Mouse (Mus musculus) ES-Bruce4 (cell line): Measurements from ENCODE around the gene Arhgef17. TPM values are rescaled to one million over a fixed set of nuclear protein-coding genes. Genes with fewer than 3 reads are reported as not detected.

ENCODE experiments used
- H3K27ac ChIP-seq: 2 replicates; pipeline ENCODE4 v1.5.1; 2012; ENCODE audit warnings: low read length, inconsistent platforms; ENCODE audit not compliant: insufficient read depth
- H3K27me3 ChIP-seq: 2 replicates; pipeline ENCODE4 v1.6.1; 2012; ENCODE audit warnings: mild to moderate bottlenecking, low read length, inconsistent platforms; ENCODE audit not compliant: control insufficient read depth, poor library complexity, insufficient read depth, severe bottlenecking
- H3K36me3 ChIP-seq: 2 replicates; pipeline ENCODE4 v1.6.1; 2012; ENCODE audit warnings: inconsistent platforms, mild to moderate bottlenecking, low read length, moderate library complexity; ENCODE audit not compliant: control insufficient read depth, poor library complexity, insufficient read depth, severe bottlenecking
- H3K4me1 ChIP-seq: one replicate; pipeline ENCODE4 v1.8.1; 2011; ENCODE audit warnings: low read length; ENCODE audit not compliant: control insufficient read depth, insufficient read depth
- H3K4me3 ChIP-seq: 2 replicates; pipeline ENCODE4 v1.5.1; 2011; ENCODE audit warnings: low read depth, mild to moderate bottlenecking, low read length
- H3K9ac ChIP-seq: 2 replicates; pipeline ENCODE4 v1.6.1; 2012; ENCODE audit warnings: low read depth, mild to moderate bottlenecking, inconsistent platforms; ENCODE audit not compliant: poor library complexity, severe bottlenecking
- H3K9me3 ChIP-seq: replicated peaks from 2 replicates; pipeline ENCODE4 v1.6.1; 2012; ENCODE audit warnings: mild to moderate bottlenecking, low read length, inconsistent platforms; ENCODE audit not compliant: control insufficient read depth, poor library complexity, insufficient read depth, severe bottlenecking
- CTCF ChIP-seq: IDR thresholded peaks from one replicate; pipeline ENCODE4 v1.8.1; 2011; ENCODE audit warnings: low read depth, low read length
- EP300 ChIP-seq: IDR thresholded peaks from 2 replicates; pipeline ENCODE4 v1.6.1; 2011; ENCODE audit warnings: low read depth, low read length; ENCODE audit not compliant: insufficient read depth
- POLR2A ChIP-seq: IDR thresholded peaks from one replicate; pipeline ENCODE4 v1.8.1; 2011; ENCODE audit warnings: low read length; ENCODE audit not compliant: insufficient read depth
- polyA plus RNA-seq: library from polyadenylated mRNA; stranded (reverse); fragments of >200 nt; gene quantifications from 2 replicates; pipeline ENCODE4 v1.2.4, GENCODE M21; 2011; ENCODE audit warnings: low read depth; ENCODE audit not compliant: missing spikeins, insufficient read depth, insufficient read length

Gene Arhgef17
- polyA plus RNA-seq, 1 experiment = 21.0 TPM

- H3K9ac ChIP-seq = no peak overlapping the region
- no peaks in the 10 kb centered on the region for H3K27me3 ChIP-seq
- H3K36me3 ChIP-seq = no peaks in the 10 kb centered on the region
- TF ChIP-seq POLR2A = no peak
- TF ChIP-seq EP300 = no peak
- no peak for TF ChIP-seq CTCF
- no peak overlapping the region for H3K27ac ChIP-seq
- no peaks in the 10 kb centered on the region for H3K9me3 ChIP-seq
- no peak overlapping the region for H3K4me3 ChIP-seq
- peaks cover under 1% of the 10 kb centered on the region for H3K4me1 ChIP-seq
Measured at GRCm38 (mm10) chr7:100968874-100969659, 37.2 kb upstream of the Arhgef17 start.

DNA sequence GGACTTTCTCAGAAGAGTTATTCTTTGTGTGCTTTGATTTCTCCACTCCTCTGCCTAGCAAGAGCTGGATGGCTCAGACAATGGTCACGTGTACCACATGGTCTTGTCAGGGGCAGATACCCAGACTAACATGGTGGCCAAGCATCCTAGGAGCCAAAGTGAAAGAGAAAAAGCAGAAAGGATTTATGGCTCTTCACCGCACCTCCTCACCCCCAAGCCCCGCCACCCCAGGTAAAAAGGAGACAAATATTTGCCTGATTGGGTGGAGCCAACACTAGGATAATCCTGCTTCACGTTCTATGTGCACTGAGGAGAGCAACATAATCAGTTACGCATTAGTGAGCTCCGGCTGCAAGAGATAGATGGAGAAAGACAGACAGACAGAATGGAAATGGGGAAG lies 36.5 kb upstream of the Arhgef17 start:
- no peak overlapping the region for H3K4me3 ChIP-seq
- H3K27ac ChIP-seq = no peak overlapping the region
- no peaks in the 10 kb centered on the region for H3K9me3 ChIP-seq
- H3K36me3 ChIP-seq = no peaks in the 10 kb centered on the region
- no peak overlapping the region for H3K9ac ChIP-seq
- H3K27me3 ChIP-seq = no peaks in the 10 kb centered on the region
- H3K4me1 ChIP-seq = no peaks in the 10 kb centered on the region
- TF ChIP-seq EP300 (no peak), POLR2A (no peak), CTCF (no peak)

DNA sequence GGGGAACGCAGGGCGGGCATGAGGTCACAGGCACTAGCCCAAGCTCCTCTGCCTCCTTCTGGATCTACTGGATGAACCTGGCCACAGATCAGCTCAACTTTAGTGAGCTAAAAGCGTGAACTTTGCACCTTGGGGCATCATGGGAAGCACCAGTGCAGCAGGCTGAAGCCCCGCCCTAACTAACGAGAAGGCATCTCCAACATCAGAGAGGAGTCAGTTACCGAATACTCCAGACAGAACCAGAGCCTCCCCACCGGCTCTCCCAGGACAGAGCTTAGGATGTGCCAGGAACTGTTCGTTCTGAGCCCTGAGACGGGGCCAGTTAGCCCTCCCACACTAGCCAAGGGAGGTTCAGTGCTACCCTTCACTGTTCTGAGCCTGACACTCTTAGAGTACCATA lies 35.9 kb upstream of the Arhgef17 start:
- H3K27ac ChIP-seq = no peak overlapping the region
- H3K9ac ChIP-seq = no peak overlapping the region
- H3K4me3 ChIP-seq = no peak overlapping the region
- H3K36me3 ChIP-seq = no peaks in the 10 kb centered on the region
- no peaks in the 10 kb centered on the region for H3K9me3 ChIP-seq
- no peaks in the 10 kb centered on the region for H3K4me1 ChIP-seq
- no peak for TF ChIP-seq CTCF
- no peak for TF ChIP-seq POLR2A
- TF ChIP-seq EP300 = no peak
- H3K27me3 ChIP-seq = no peaks in the 10 kb centered on the region

- no peak for TF ChIP-seq CTCF
- TF ChIP-seq EP300 = no peak
- TF ChIP-seq POLR2A = no peak
- no peaks in the 10 kb centered on the region for H3K27me3 ChIP-seq
- no peaks in the 10 kb centered on the region for H3K4me1 ChIP-seq
- H3K36me3 ChIP-seq = no peaks in the 10 kb centered on the region
- no peak overlapping the region for H3K4me3 ChIP-seq
- H3K9ac ChIP-seq = no peak overlapping the region
- H3K9me3 ChIP-seq = no peaks in the 10 kb centered on the region
- H3K27ac ChIP-seq = no peak overlapping the region
Measured at GRCm38 (mm10) chr7:100966014-100966413, 34.1 kb upstream of the Arhgef17 start.

- Histone ChIP-seq H3K27me3 (no peaks in the 10 kb centered on the region), H3K9ac (no peak overlapping the region), H3K36me3 (no peaks in the 10 kb centered on the region), H3K4me1 (no peaks in the 10 kb centered on the region), H3K4me3 (no peak overlapping the region), H3K9me3 (no peaks in the 10 kb centered on the region), H3K27ac (no peak overlapping the region)
- TF ChIP-seq EP300 (no peak), CTCF (peak; percentile 64), POLR2A (no peak)
Measured at GRCm38 (mm10) chr7:100965079-100965478, 33.2 kb upstream of the Arhgef17 start.

DNA sequence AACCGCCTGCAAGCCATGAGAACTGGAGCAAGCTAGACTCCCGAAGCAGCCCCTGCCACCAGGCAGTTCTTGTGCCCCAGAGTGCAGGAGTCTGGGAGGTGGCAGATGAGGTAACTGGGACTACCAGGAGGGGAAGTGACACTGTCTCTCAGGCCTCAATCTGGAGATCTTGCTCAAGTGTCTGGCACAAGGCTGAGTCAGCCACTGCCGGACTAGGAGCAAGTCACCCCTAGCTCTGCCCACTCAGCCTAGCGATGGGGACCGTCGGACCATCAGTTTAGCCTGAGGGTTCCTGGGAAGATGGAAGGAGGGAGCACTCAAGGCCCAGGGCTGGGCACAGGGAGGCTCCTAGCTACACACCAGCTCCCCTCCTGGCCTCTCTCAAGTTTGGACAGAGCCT lies 32.3 kb upstream of the Arhgef17 start:
- Histone ChIP-seq H3K9ac (no peak overlapping the region), H3K27ac (no peak overlapping the region)

More for the DNA sequence above, 32.3 kb upstream of the Arhgef17 start:
- TF ChIP-seq EP300 (no peak), POLR2A (no peak), CTCF (no peak)
- Histone ChIP-seq H3K27me3 (no peaks in the 10 kb centered on the region), H3K9me3 (no peaks in the 10 kb centered on the region), H3K4me1 (no peaks in the 10 kb centered on the region), H3K4me3 (no peak overlapping the region), H3K36me3 (no peaks in the 10 kb centered on the region)
